Mouse (Mus musculus) heart, postnatal 0 days (tissue): ENCODE data around the gene Capzb. TPM values are rescaled to one million over a fixed set of nuclear protein-coding genes. Genes with fewer than 3 reads are reported as not detected.

ENCODE experiments used
- ATAC-seq: fragments of 200-750 bp; cut with Nextera tagmentation; 2 replicates; pipeline ENCODE4 v1.8.0; 2017; ENCODE audit warnings: low read depth, moderate number of reproducible peaks, moderate library complexity; ENCODE audit not compliant: insufficient read depth
- DNase-seq: peaks from one replicate; pipeline ENCODE4 v3.0.0-alpha.2; 2016; ENCODE audit warnings: low spot score
- H3K27ac ChIP-seq: fragments of 300-500 bp; sonication (generic); 2 replicates; pipeline ENCODE4 v1.5.1; 2014; ENCODE audit warnings: low read depth, mild to moderate bottlenecking
- H3K27me3 ChIP-seq: fragments of 300-500 bp; sonication (generic); 2 replicates; pipeline ENCODE4 v1.6.1; 2014; ENCODE audit warnings: low read length, mixed read lengths; ENCODE audit not compliant: control insufficient read depth, insufficient read depth
- H3K36me3 ChIP-seq: fragments of 300-500 bp; sonication (generic); replicated peaks from 2 replicates; pipeline ENCODE4 v1.6.1; 2014; ENCODE audit warnings: low read length, mixed read lengths; ENCODE audit not compliant: control insufficient read depth, insufficient read depth
- H3K4me1 ChIP-seq: fragments of 300-500 bp; sonication (generic); 2 replicates; pipeline ENCODE4 v1.6.1; 2014; ENCODE audit warnings: antibody characterized with exemption; ENCODE audit not compliant: control insufficient read depth, insufficient read depth
- H3K4me2 ChIP-seq: fragments of 300-500 bp; sonication (generic); 2 replicates; pipeline ENCODE4 v1.6.1; 2014; ENCODE audit warnings: low read depth, mild to moderate bottlenecking, low read length, moderate library complexity
- H3K4me3 ChIP-seq: fragments of 300-500 bp; sonication (generic); 2 replicates; pipeline ENCODE4 v1.5.1; 2014; ENCODE audit warnings: low read depth, low read length
- H3K9ac ChIP-seq: fragments of 300-500 bp; sonication (generic); replicated peaks from 2 replicates; pipeline ENCODE4 v1.6.1; 2014; ENCODE audit warnings: low read depth, low read length, mixed read lengths
- H3K9me3 ChIP-seq: fragments of 300-500 bp; sonication (generic); replicated peaks from 2 replicates; pipeline ENCODE4 v1.6.1; 2016; ENCODE audit warnings: low read length; ENCODE audit not compliant: control insufficient read depth
- CTCF ChIP-seq: IDR thresholded peaks from 2 replicates; pipeline ENCODE4 v1.5.1; 2016; ENCODE audit warnings: antibody characterized with exemption, control low read depth, low read depth
- EP300 ChIP-seq: IDR thresholded peaks from 2 replicates; pipeline ENCODE4 v1.6.1; 2016; ENCODE audit warnings: antibody characterized with exemption, low read depth
- WGBS: fragments of 180-500 bp; shearing (Covaris S2); extraction: QIAGEN DNeasy Blood & Tissue Kit; methylation state at CpG from one replicate; pipeline ENCODE4 v1.1.7; 2014; 5-methylcytosine and 5-hydroxymethylcytosine counted together
- polyA plus RNA-seq: library from polyadenylated mRNA; unstranded; fragments of >200 nt; fragmentation: Nextera tagmentation; extraction: Ambion mirVana; gene quantifications from 2 replicates; pipeline ENCODE4 v1.2.1, GENCODE M21; 2015
- total RNA-seq: library from RNA; depleted of rRNA; stranded (reverse); fragments of >200 nt; gene quantifications from 2 replicates; pipeline ENCODE4 v1.2.3, GENCODE M21; 2014; ENCODE audit warnings: low replicate concordance

Gene Capzb
- total and polyA plus RNA-seq, 2 experiments from 2014 or later, result 131 to 363 TPM

- TF ChIP-seq EP300, result no peak
- TF ChIP-seq CTCF, result no peak
- H3K27ac ChIP-seq, result peak overlapping the region; percentile 22
- H3K36me3 ChIP-seq, result peaks cover 18% of the 10 kb centered on the region; the same call in 1 of the 2 replicates
- ATAC-seq, result peak; percentile 31; the same call in 1 of the 2 replicates
- H3K4me2 ChIP-seq, result no peak overlapping the region
- no peak for DNase-seq
- H3K9me3 ChIP-seq, result no peaks in the 10 kb centered on the region
- H3K27me3 ChIP-seq, result no peaks in the 10 kb centered on the region
- H3K9ac ChIP-seq, result no peak overlapping the region
- WGBS, result 70% methylated on average over 4 of the region's 4 CpGs
- peaks cover 11% of the 10 kb centered on the region; the same call in 1 of the 2 replicates for H3K4me1 ChIP-seq
- H3K4me3 ChIP-seq, result no peak overlapping the region
These were observed 29.1 kb downstream of the Capzb start for GRCm38 (mm10) chr4:139221837-139222236.

- Histone ChIP-seq H3K27me3 (no peaks in the 10 kb centered on the region), H3K36me3 (peaks cover 12% of the 10 kb centered on the region; the same call in 1 of the 2 replicates), H3K27ac (no peak overlapping the region), H3K4me2 (no peak overlapping the region), H3K9me3 (no peaks in the 10 kb centered on the region), H3K4me3 (no peak overlapping the region), H3K4me1 (peaks cover 31% of the 10 kb centered on the region), H3K9ac (no peak overlapping the region)
- TF ChIP-seq CTCF, result 0 out of 2 replicates have a peak, but pooled peaks have one; percentile 2
- TF ChIP-seq EP300, result no peak
- DNase-seq, result no peak
- ATAC-seq, result no peak
- 68% methylated on average over 5 of the region's 5 CpGs for WGBS
These were observed 32.4 kb downstream of the Capzb start for GRCm38 (mm10) chr4:139225115-139225514.

GRCm38 (mm10) chr4:139225944-139226343 lies 33.2 kb downstream of the Capzb start:
- H3K4me1 ChIP-seq, result peaks cover 38% of the 10 kb centered on the region

GRCm38 (mm10) chr4:139226504-139227216 lies 34.0 kb downstream of the Capzb start:
- H3K9ac ChIP-seq, result no peak overlapping the region
- H3K27me3 ChIP-seq, result no peaks in the 10 kb centered on the region
- no peak overlapping the region for H3K4me2 ChIP-seq
- 47% methylated on average over 13 of the region's 13 CpGs for WGBS
- TF ChIP-seq CTCF (no peak), EP300 (no peak)
- peaks cover 44% of the 10 kb centered on the region for H3K4me1 ChIP-seq
- H3K27ac ChIP-seq, result peak overlapping the region; percentile 54
- H3K36me3 ChIP-seq, result peaks cover 12% of the 10 kb centered on the region; the same call in 1 of the 2 replicates
- no peaks in the 10 kb centered on the region for H3K9me3 ChIP-seq
- peak; percentile 57 for ATAC-seq
- H3K4me3 ChIP-seq, result no peak overlapping the region
- DNase-seq, result no peak

More at GRCm38 (mm10) chr4:139225944-139226343, 33.2 kb downstream of the Capzb start:
- Histone ChIP-seq H3K9ac (no peak overlapping the region), H3K9me3 (no peaks in the 10 kb centered on the region), H3K36me3 (peaks cover 12% of the 10 kb centered on the region; the same call in 1 of the 2 replicates), H3K27ac (peak overlapping the region; percentile 0; the same call in 1 of the 2 replicates), H3K27me3 (no peaks in the 10 kb centered on the region), H3K4me2 (no peak overlapping the region), H3K4me3 (no peak overlapping the region)
- ATAC-seq (no peak), DNase-seq (no peak)
- TF ChIP-seq CTCF (no peak), EP300 (no peak)
- 82% methylated on average over 4 of the region's 4 CpGs for WGBS

GRCm38 (mm10) chr4:139227923-139228322 lies 35.2 kb downstream of the Capzb start:
- peak overlapping the region; percentile 54 for H3K27ac ChIP-seq
- 59% methylated on average over 7 of the region's 7 CpGs for WGBS

More at GRCm38 (mm10) chr4:139227923-139228322, 35.2 kb downstream of the Capzb start:
- no peak for ATAC-seq
- Histone ChIP-seq H3K4me3 (no peak overlapping the region), H3K4me1 (peaks cover 54% of the 10 kb centered on the region), H3K9me3 (no peaks in the 10 kb centered on the region), H3K9ac (no peak overlapping the region), H3K27me3 (no peaks in the 10 kb centered on the region), H3K4me2 (no peak overlapping the region), H3K36me3 (peaks cover 12% of the 10 kb centered on the region; the same call in 1 of the 2 replicates)
- TF ChIP-seq EP300, result no peak
- TF ChIP-seq CTCF, result no peak
- DNase-seq, result no peak
